Mouse (Mus musculus) G1E (cell line): ENCODE measurements around the gene Emc1.

ENCODE experiments used
- CTCF ChIP-seq: IDR thresholded peaks from 2 replicates; pipeline ENCODE4 v1.5.1; 2012; ENCODE audit warnings: low read depth, low read length, inconsistent platforms, mixed read lengths
- GATA1 ChIP-seq: IDR thresholded peaks from 2 replicates; pipeline ENCODE4 v1.6.1; 2012; ENCODE audit warnings: borderline replicate concordance, low read length, inconsistent platforms, mixed read lengths
- TAL1 ChIP-seq: conservative IDR thresholded peaks from 2 replicates; pipeline ENCODE4 v1.6.1; 2012; ENCODE audit warnings: low read depth, low read length, inconsistent platforms, mixed read lengths

DNA sequence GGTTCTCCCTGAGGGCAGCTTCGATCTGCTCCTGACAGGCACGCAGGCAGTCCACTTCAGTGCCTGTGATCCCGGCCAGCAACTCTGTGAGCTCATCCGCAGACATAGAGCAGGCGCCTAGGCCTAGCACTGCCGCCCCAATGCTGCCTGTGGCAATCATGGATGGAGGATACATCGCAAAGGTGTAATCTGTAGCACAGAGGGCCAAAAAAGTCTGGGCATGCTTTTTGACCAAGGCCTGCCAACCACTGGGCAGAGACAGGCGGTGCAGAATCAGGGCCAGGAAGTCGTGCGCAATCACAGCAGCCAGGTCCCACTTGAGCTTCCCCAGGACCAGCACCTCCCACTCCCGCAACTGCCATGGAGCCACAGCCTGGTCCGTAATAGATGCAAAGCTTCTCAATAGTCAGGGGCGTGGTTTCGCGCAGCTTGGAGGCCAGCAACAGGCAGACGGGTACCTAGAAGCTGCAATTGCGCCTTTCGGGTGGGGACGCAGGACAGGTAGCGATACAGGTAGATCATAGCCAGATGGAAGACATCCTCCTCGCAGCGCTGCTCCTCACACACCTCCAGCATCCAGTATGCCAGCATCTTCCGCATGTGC, 6.9 kb upstream of the Emc1 start:
- TF ChIP-seq CTCF, result no peak
- TF ChIP-seq GATA1, result no peak
- TF ChIP-seq TAL1, result no peak
